Mouse (Mus musculus): ENCODE data around the gene Mad1l1.

- TF ChIP-seq CTCF (IDR thresholded peaks at IDR 0.05; ENCODE audit: insufficient read depth, low read depth, low read length) (no peak), POLR2A (IDR thresholded peaks at IDR 0.05; ENCODE audit: insufficient read depth, low read depth, low read length) (no peak)
These were observed 283.6 kb downstream of the Mad1l1 start for GRCm38 (mm10) chr5:140037587-140038233.
